ENCODE assay signal across 1 mouse cellular context in the genomic region with DNA sequence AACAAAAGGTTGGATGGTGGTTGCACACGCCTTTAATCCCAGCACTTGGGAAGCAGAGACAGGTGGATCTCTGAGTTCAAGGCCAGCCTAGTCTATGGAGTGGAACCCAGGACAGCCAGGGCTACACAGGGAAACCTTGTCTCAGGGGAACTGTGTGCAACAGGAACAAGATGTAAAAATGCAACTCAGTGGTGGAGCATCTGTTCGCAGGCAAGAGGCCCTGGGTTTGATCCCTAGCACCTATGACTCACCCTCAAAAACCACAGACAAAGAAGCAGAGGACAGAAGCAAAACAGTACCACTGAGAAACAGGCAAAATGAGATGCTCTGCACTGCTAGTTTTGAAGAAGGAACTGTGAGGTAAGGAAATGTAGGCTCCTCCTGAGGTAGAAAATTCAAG.
TF ChIP-seq lines count a peak whose summit lies in the region.

No protein-coding gene starts in this region.

TF ChIP-seq in CH12.LX, 34 proteins besides CTCF, POLR2A, EP300 and RAD21 (continued from another document):
- TF ChIP-seq E2F4 (IDR thresholded peaks at IDR 0.05; ENCODE audit: insufficient replicate concordance, low read depth, low read length), result no peak
- no peak for TF ChIP-seq MYC (IDR thresholded peaks at IDR 0.05; ENCODE audit: low read depth, low read length)
- TF ChIP-seq UBTF (IDR thresholded peaks at IDR 0.05; ENCODE audit: low read depth, low read length), result no peak
- TF ChIP-seq HCFC1 (IDR thresholded peaks at IDR 0.05; ENCODE audit: low read depth, low read length), result 0 out of 2 replicates have a peak, but pooled peaks have one; percentile 14
- peak; percentile 91 for TF ChIP-seq ETS1 (conservative IDR thresholded peaks at IDR 0.05; ENCODE audit: low read depth, low read length)
- TF ChIP-seq MXI1 (IDR thresholded peaks at IDR 0.05; ENCODE audit: low read depth, low read length), result no peak
- TF ChIP-seq ELF1 (IDR thresholded peaks at IDR 0.05; ENCODE audit: low read depth, low read length), result no peak
